Mouse (Mus musculus): Measurements from ENCODE around the gene Gm49333. TPM values are rescaled to one million over a fixed set of nuclear protein-coding genes. Genes with fewer than 3 reads are reported as not detected.
A peak's percentile ranks its signal among the peaks of the same experiment; 100 is the strongest.

Gm49333 gene
- polyA plus RNA-seq, 1 experiment = not detected

GRCm38 (mm10) chr16:20673706-20674303 lies 62.4 kb downstream of the Gm49333 start:
- H3K4me1 ChIP-seq (ENCODE audit: control insufficient read depth, insufficient read depth, low read length) = peaks cover 6% of the 10 kb centered on the region; the same call in 1 of the 2 replicates
- peak overlapping the region; percentile 97 for H3K4me3 ChIP-seq (ENCODE audit: insufficient read depth, low read length)
- peak overlapping the region; percentile 78 for H3K27ac ChIP-seq (ENCODE audit: insufficient read depth, low read length)
- no peak for TF ChIP-seq CTCF (IDR thresholded peaks at IDR 0.05; ENCODE audit: extremely low read depth, insufficient read depth, low read length)
- TF ChIP-seq POLR2A (IDR thresholded peaks at IDR 0.05; ENCODE audit: extremely low read depth, insufficient read depth, low read length) = no peak

DNA sequence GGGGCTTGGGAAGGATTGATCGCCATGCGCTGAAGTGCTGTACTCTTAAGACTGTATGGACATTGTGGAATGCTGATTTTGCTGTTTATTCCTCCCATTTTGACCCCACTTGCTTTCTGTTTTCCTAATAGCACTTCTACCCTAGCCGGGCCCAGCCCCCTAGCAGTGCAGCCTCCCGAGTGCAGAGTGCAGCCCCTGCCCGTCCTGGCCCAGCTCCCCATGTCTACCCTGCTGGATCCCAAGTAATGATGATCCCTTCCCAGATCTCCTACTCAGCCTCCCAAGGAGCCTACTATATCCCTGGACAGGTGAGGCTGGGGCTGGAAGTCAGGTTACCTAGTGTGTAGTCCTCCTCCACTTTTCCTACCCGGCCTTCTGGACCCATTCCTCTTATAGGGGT lies 63.8 kb downstream of the Gm49333 start:
- no peak overlapping the region for H3K4me3 ChIP-seq (ENCODE audit: insufficient read depth, low read length)
- H3K4me1 ChIP-seq (ENCODE audit: control insufficient read depth, insufficient read depth, low read length) = peaks cover 6% of the 10 kb centered on the region; the same call in 1 of the 2 replicates
- H3K27ac ChIP-seq (ENCODE audit: insufficient read depth, low read length) = no peak overlapping the region
- TF ChIP-seq POLR2A (IDR thresholded peaks at IDR 0.05; ENCODE audit: extremely low read depth, insufficient read depth, low read length) (no peak), CTCF (IDR thresholded peaks at IDR 0.05; ENCODE audit: extremely low read depth, insufficient read depth, low read length) (no peak)

DNA sequence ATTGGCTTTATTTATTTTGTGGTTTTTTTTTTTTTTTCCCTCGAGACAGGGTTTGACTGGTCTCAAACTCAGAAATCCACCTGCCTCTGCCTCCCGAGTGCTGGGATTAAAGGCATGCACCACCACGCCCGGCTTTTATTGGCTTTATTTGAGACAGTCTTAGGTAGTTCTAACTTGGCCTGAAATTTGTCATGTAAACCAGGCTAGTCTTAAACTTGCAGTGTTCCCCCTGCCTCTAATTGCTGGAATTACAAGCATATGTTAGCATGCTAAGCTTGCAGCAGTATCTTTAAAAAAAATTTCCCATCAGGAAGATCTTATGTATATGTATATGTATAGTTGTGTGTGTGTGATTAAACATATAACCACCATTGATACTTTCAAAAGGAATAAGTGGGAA lies 65.3 kb downstream of the Gm49333 start:
- no peak for TF ChIP-seq CTCF (IDR thresholded peaks at IDR 0.05; ENCODE audit: extremely low read depth, insufficient read depth, low read length)
- H3K27ac ChIP-seq (ENCODE audit: insufficient read depth, low read length) = no peak overlapping the region
- peaks cover 6% of the 10 kb centered on the region; the same call in 1 of the 2 replicates for H3K4me1 ChIP-seq (ENCODE audit: control insufficient read depth, insufficient read depth, low read length)
- no peak overlapping the region for H3K4me3 ChIP-seq (ENCODE audit: insufficient read depth, low read length)

- peaks cover 6% of the 10 kb centered on the region; the same call in 1 of the 2 replicates for H3K4me1 ChIP-seq (ENCODE audit: control insufficient read depth, insufficient read depth, low read length)
- H3K27ac ChIP-seq (ENCODE audit: insufficient read depth, low read length) = no peak overlapping the region
- no peak overlapping the region for H3K4me3 ChIP-seq (ENCODE audit: insufficient read depth, low read length)
- TF ChIP-seq CTCF (IDR thresholded peaks at IDR 0.05; ENCODE audit: extremely low read depth, insufficient read depth, low read length) = no peak
- TF ChIP-seq POLR2A (IDR thresholded peaks at IDR 0.05; ENCODE audit: extremely low read depth, insufficient read depth, low read length) = no peak
Observed at GRCm38 (mm10) chr16:20677380-20677779, 66.0 kb downstream of the Gm49333 start.

DNA sequence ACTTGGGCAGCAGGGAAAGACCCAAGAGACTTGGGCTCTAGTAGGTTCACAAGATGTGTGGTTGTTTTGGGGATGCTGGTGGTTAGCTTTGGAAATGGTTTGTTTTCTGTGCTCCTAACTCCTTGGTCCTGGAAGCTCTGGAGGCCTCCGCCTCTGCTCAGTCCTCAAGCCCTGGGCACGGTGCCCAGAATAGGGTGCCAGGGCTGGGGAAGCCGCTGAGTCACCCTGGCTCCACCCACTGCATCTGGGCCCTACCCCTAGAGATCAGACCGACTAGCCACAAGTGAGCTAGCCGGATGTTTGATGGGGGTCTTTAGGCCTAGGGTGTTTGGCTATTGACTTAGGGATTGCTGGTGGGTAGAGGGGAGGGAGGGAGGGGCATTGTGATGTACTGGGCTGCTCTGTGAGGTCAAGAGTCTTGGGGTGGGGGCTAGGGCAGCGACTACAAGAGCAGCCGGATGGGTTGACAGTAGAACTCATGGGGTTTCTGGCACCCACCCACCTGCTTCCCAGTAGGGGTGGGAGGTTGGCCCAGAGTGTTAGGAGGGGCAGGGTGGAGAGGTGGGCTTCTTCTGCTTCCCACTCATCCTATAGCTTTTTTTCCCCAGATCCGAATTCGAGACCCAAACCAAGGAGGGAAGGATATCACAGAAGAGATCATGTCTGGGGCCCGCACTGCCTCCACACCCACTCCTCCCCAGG lies 66.7 kb downstream of the Gm49333 start:
- Histone ChIP-seq H3K27ac (ENCODE audit: insufficient read depth, low read length) (no peak overlapping the region), H3K4me3 (ENCODE audit: insufficient read depth, low read length) (no peak overlapping the region), H3K4me1 (ENCODE audit: control insufficient read depth, insufficient read depth, low read length) (peaks cover 6% of the 10 kb centered on the region; the same call in 1 of the 2 replicates)
- no peak for TF ChIP-seq CTCF (IDR thresholded peaks at IDR 0.05; ENCODE audit: extremely low read depth, insufficient read depth, low read length)
- no peak for TF ChIP-seq POLR2A (IDR thresholded peaks at IDR 0.05; ENCODE audit: extremely low read depth, insufficient read depth, low read length)

DNA sequence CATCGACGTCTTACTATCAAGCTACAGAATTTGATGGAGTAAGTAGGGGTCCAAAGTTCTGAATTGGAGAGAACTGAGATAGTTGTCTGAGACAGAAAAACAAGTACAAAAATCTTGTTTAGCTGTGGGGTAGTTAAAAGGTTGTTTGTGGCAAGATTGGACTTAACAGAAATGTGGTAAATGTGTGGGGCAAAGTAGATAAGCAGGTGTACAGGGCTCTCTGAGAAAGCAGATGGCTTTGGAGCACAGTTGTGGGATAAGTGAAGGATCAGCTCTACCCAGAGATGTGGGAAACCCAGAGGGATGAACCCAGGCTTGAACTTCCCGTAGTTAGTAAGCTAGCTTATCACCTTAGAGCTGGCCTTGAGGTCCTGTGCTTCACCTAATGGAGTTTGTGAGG lies 79.4 kb downstream of the Gm49333 start:
- H3K4me1 ChIP-seq (ENCODE audit: control insufficient read depth, insufficient read depth, low read length) = no peaks in the 10 kb centered on the region
- H3K27ac ChIP-seq (ENCODE audit: insufficient read depth, low read length) = no peak overlapping the region
- H3K4me3 ChIP-seq (ENCODE audit: insufficient read depth, low read length) = no peak overlapping the region
- TF ChIP-seq POLR2A (IDR thresholded peaks at IDR 0.05; ENCODE audit: extremely low read depth, insufficient read depth, low read length) = no peak
- no peak for TF ChIP-seq CTCF (IDR thresholded peaks at IDR 0.05; ENCODE audit: extremely low read depth, insufficient read depth, low read length)

DNA sequence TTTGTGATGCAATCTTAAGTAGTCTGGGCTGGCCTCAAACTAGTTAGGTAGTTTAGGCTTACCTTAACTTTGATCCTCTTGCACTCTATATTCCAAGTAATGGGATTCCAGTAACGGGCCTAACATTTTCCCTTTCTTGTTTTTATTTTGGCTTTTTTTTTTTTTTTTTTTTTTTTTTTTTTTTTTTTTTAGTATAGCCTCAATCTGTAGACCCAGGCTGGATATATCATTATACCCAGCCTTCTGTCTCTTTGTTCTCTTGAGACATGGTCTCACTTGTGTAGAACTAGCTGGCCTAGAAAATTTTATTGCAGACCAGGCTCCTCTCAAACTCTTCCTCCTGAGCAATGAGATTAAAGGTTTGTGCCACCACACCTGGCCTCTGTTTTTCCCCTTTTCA lies 80.2 kb downstream of the Gm49333 start:
- no peak overlapping the region for H3K4me3 ChIP-seq (ENCODE audit: insufficient read depth, low read length)
- no peak for TF ChIP-seq CTCF (IDR thresholded peaks at IDR 0.05; ENCODE audit: extremely low read depth, insufficient read depth, low read length)
- no peak for TF ChIP-seq POLR2A (IDR thresholded peaks at IDR 0.05; ENCODE audit: extremely low read depth, insufficient read depth, low read length)
- H3K27ac ChIP-seq (ENCODE audit: insufficient read depth, low read length) = no peak overlapping the region
- no peaks in the 10 kb centered on the region for H3K4me1 ChIP-seq (ENCODE audit: control insufficient read depth, insufficient read depth, low read length)

GRCm38 (mm10) chr16:20692241-20692965 lies 81.0 kb downstream of the Gm49333 start:
- H3K4me1 ChIP-seq (ENCODE audit: control insufficient read depth, insufficient read depth, low read length) = no peaks in the 10 kb centered on the region
- H3K4me3 ChIP-seq (ENCODE audit: insufficient read depth, low read length) = peak overlapping the region; percentile 82; the same call in 1 of the 2 replicates
- no peak for TF ChIP-seq POLR2A (IDR thresholded peaks at IDR 0.05; ENCODE audit: extremely low read depth, insufficient read depth, low read length)
- no peak for TF ChIP-seq CTCF (IDR thresholded peaks at IDR 0.05; ENCODE audit: extremely low read depth, insufficient read depth, low read length)
- H3K27ac ChIP-seq (ENCODE audit: insufficient read depth, low read length) = peak overlapping the region; percentile 1; the same call in 1 of the 2 replicates

- peak; percentile 93 for TF ChIP-seq POLR2A (IDR thresholded peaks at IDR 0.05; ENCODE audit: extremely low read depth, insufficient read depth, low read length)
- TF ChIP-seq CTCF (IDR thresholded peaks at IDR 0.05; ENCODE audit: extremely low read depth, insufficient read depth, low read length) = no peak
- H3K4me3 ChIP-seq (ENCODE audit: insufficient read depth, low read length) = peak within 1 kb of the TSS; percentile 82
- peak within 1 kb of the TSS; percentile 98 for H3K27ac ChIP-seq (ENCODE audit: insufficient read depth, low read length)
- H3K4me1 ChIP-seq (ENCODE audit: control insufficient read depth, insufficient read depth, low read length) = no peaks in the 10 kb centered on the region
Observed at GRCm38 (mm10) chr16:20693111-20693701, 81.8 kb downstream of the Gm49333 start, which contains the start of gene Fam131a. Fam131a (plus strand) TSS chr16:20693241.
